Mouse (Mus musculus) cerebellum, adult 8-10 months (tissue): ENCODE measurements around the gene Serpine2.
A peak's percentile ranks its signal among the peaks of the same experiment; 100 is the strongest.

Source experiments
- DNase-seq: peaks from one replicate; pipeline ENCODE4 v3.0.0; 2022

The Serpine2 gene

GRCm38 (mm10) chr1:79861130-79861942, at the start of gene Serpine2:
Serpine2 (minus strand) TSS chr1:79861180.
- no peak for DNase-seq

GRCm38 (mm10) chr1:79907811-79908210, 46.8 kb upstream of the Serpine2 start:
- DNase-seq = no peak

GRCm38 (mm10) chr1:79905241-79905640, 44.3 kb upstream of the Serpine2 start:
- no peak for DNase-seq

GRCm38 (mm10) chr1:79902901-79903300, 41.9 kb upstream of the Serpine2 start:
- DNase-seq = no peak

GRCm38 (mm10) chr1:79882648-79883047, 21.7 kb upstream of the Serpine2 start:
- no peak for DNase-seq

- no peak for DNase-seq
Observed at GRCm38 (mm10) chr1:79874741-79875140, 13.8 kb upstream of the Serpine2 start.

- DNase-seq = no peak
Observed at GRCm38 (mm10) chr1:79860411-79861039, 455 bp downstream of the Serpine2 start.

GRCm38 (mm10) chr1:79859975-79860374, 1.0 kb downstream of the Serpine2 start:
- DNase-seq = no peak

- DNase-seq = no peak
Observed at GRCm38 (mm10) chr1:79859026-79859425, 2.0 kb downstream of the Serpine2 start.

- no peak for DNase-seq
Observed at GRCm38 (mm10) chr1:79858389-79858994, 2.5 kb downstream of the Serpine2 start.

- no peak for DNase-seq
Observed at GRCm38 (mm10) chr1:79857681-79858388, 3.1 kb downstream of the Serpine2 start.

- no peak for DNase-seq
Observed at GRCm38 (mm10) chr1:79856756-79857155, 4.2 kb downstream of the Serpine2 start.

- no peak for DNase-seq
Observed at GRCm38 (mm10) chr1:79853527-79853926, 7.5 kb downstream of the Serpine2 start.

- no peak for DNase-seq
Observed at GRCm38 (mm10) chr1:79850341-79850740, 10.6 kb downstream of the Serpine2 start.

- DNase-seq = no peak
Observed at GRCm38 (mm10) chr1:79848663-79849062, 12.3 kb downstream of the Serpine2 start.

GRCm38 (mm10) chr1:79846891-79847290, 14.1 kb downstream of the Serpine2 start:
- DNase-seq = no peak

- DNase-seq = no peak
Observed at GRCm38 (mm10) chr1:79832719-79833404, 28.1 kb downstream of the Serpine2 start.

- no peak for DNase-seq
Observed at GRCm38 (mm10) chr1:79823951-79824633, 36.9 kb downstream of the Serpine2 start.

- DNase-seq = peak; percentile 9
Observed at GRCm38 (mm10) chr1:79822806-79823525, 38.0 kb downstream of the Serpine2 start.

GRCm38 (mm10) chr1:79819296-79819879, 41.6 kb downstream of the Serpine2 start:
- DNase-seq = no peak

GRCm38 (mm10) chr1:79815446-79815845, 45.5 kb downstream of the Serpine2 start:
- DNase-seq = no peak
